Mouse (Mus musculus): ENCODE data around the gene Gsdme. TPM values are rescaled to one million over a fixed set of nuclear protein-coding genes. Genes with fewer than 3 reads are reported as not detected.

The Gsdme gene
- polyA plus RNA-seq, 1 experiment from 2014 or later = 31.3 TPM

DNA sequence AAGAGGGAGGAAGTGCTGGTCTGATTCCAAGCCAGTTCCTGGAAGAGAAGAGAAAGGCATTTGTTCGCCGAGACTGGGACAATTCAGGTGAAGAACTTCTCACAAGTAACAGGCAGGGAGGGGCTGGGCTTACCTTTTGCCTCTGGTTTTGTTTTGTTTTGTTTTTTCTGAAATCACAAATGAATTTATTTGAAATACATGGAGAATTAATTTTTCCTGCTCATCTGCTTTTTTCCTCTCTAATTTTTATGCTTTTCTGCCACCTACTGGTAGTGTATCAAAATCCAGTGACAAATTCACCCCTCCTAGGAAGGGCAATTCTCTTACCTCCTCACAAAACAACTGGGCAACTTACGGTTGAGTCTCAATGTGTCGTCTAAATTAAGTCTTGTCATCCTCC, 83.5 kb downstream of the Gsdme start:
- H3K9me3 ChIP-seq = no peaks in the 10 kb centered on the region
- H3K4me3 ChIP-seq = no peak overlapping the region
- H3K27me3 ChIP-seq = no peaks in the 10 kb centered on the region
- peaks cover 16% of the 10 kb centered on the region for H3K36me3 ChIP-seq
- H3K27ac ChIP-seq = no peak overlapping the region
- no peaks in the 10 kb centered on the region for H3K4me1 ChIP-seq
- no peak overlapping the region for H3K4me2 ChIP-seq
- ATAC-seq (ENCODE audit: insufficient number of reproducible peaks, low FRiP score, low TSS enrichment, low read depth) = no peak
- no peak overlapping the region for H3K9ac ChIP-seq
- 75% methylated on average over 4 of the region's 4 CpGs for WGBS

DNA sequence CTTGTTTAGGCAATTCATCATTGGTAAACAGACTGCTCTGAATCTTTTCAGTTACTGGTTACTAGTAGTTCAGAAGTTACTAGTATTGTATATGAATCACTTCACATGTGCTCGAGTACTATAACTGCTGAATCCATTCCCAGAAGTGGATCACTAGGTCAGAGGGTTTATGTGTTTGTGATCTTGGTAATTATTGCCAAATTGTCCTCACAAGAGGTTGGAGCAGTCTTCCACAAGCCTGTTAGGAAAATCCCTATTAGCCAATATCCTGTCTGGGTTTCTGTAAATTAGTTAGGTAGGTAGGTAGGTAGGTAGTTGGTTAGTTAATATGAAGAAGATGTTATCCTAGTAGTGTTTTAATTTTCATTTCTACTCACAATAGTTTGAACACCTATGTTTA, 87.9 kb downstream of the Gsdme start:
- ATAC-seq (ENCODE audit: insufficient number of reproducible peaks, low FRiP score, low TSS enrichment, low read depth) = no peak
- no peak overlapping the region for H3K4me2 ChIP-seq
- H3K4me1 ChIP-seq = no peaks in the 10 kb centered on the region
- H3K27me3 ChIP-seq = no peaks in the 10 kb centered on the region
- H3K9me3 ChIP-seq = no peaks in the 10 kb centered on the region
- no peak overlapping the region for H3K27ac ChIP-seq
- H3K4me3 ChIP-seq = no peak overlapping the region
- WGBS = 82% methylated on average over 1 of the region's 1 CpGs
- no peak overlapping the region for H3K9ac ChIP-seq
- peaks cover 7% of the 10 kb centered on the region for H3K36me3 ChIP-seq

DNA sequence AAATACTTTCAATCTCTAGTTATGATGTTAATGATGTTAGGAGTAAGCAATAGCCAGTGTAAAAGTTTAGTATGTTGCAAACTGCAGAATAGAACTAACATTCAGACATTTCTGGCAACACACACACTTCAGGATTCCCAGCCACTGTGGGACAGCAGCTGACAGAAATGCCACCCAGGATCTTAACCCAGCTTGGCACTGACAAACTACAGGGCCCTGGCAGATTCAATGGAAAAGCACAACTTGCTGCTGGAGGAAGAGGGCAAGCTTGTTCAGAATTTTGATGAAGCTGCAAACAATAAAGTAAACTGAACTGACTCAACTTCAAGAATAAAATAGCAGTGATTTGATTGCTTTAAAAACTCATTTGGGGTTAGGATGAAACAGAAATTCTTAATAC, 93.9 kb downstream of the Gsdme start:
- Histone ChIP-seq H3K9ac (no peak overlapping the region), H3K4me3 (no peak overlapping the region), H3K4me1 (no peaks in the 10 kb centered on the region), H3K36me3 (peaks cover 7% of the 10 kb centered on the region), H3K27ac (no peak overlapping the region), H3K4me2 (no peak overlapping the region), H3K27me3 (no peaks in the 10 kb centered on the region), H3K9me3 (no peaks in the 10 kb centered on the region)
- no peak for ATAC-seq (ENCODE audit: insufficient number of reproducible peaks, low FRiP score, low TSS enrichment, low read depth)

DNA sequence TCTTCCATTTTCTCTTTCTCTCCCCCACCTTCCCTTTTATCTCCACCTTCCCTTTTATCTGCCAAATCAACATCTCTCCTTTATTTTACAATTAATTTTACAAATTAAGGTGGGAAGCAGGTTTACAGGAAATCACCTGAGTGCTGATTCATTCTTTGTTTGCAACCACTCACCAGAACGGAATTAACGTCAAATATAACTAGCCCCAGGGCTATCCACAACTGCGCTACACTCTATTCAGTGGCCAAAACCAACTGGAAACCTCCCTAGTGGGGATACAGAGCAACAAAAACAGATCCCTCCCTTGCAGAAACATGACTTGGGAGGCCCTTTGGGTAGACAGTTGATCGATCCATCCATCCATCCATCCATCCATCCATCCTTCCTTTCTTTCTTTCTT, 94.8 kb downstream of the Gsdme start:
- Histone ChIP-seq H3K9me3 (no peaks in the 10 kb centered on the region), H3K4me2 (no peak overlapping the region), H3K4me3 (no peak overlapping the region), H3K4me1 (no peaks in the 10 kb centered on the region), H3K9ac (no peak overlapping the region), H3K27me3 (no peaks in the 10 kb centered on the region), H3K36me3 (peaks cover 5% of the 10 kb centered on the region), H3K27ac (no peak overlapping the region)
- 80% methylated on average over 4 of the region's 4 CpGs for WGBS
- ATAC-seq (ENCODE audit: insufficient number of reproducible peaks, low FRiP score, low TSS enrichment, low read depth) = no peak

DNA sequence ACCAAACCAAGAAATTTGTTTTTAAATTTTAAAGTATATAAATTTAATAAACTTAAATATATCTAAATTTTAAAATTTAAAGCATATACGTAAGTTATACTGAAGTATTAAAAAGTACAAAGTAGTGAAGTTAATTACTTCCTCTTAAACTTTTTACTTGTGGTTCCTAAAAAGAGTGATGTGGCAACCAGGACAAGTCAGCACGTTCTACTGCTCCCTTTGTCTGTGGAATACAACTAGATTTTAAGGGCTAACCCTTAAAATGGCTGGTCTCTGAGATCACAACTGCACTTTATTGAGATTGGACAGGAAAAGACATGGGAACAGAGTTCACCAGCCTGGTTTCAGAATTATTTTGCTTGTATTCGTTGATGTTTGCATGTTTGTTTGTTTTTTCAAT, 100.6 kb downstream of the Gsdme start:
- 77% methylated on average over 3 of the region's 3 CpGs for WGBS
- Histone ChIP-seq H3K36me3 (no peaks in the 10 kb centered on the region; the same call in 1 of the 2 replicates), H3K4me2 (no peak overlapping the region), H3K27me3 (no peaks in the 10 kb centered on the region), H3K9me3 (no peaks in the 10 kb centered on the region), H3K4me1 (no peaks in the 10 kb centered on the region), H3K27ac (no peak overlapping the region), H3K9ac (no peak overlapping the region), H3K4me3 (no peak overlapping the region)
- no peak for ATAC-seq (ENCODE audit: insufficient number of reproducible peaks, low FRiP score, low TSS enrichment, low read depth)

DNA sequence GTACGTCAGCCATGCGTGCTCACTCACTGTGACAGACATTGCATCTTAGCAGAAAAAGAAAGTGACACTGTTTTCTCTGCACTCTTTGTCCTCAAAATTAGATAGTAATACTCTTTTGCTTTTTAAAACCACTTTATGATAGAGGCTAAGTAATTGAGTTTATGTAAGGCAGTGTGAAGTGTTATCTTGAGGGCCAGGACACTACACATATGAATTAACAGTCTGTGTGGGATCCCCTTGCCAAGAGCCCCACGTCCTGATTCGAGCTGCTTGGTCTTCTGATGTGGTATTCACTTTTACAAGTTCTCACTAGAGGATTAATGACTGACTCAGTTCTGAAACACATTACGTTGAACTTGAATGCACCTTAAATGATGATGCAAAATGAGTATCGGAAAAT, 103.8 kb downstream of the Gsdme start:
- no peaks in the 10 kb centered on the region for H3K4me1 ChIP-seq
- H3K36me3 ChIP-seq = no peaks in the 10 kb centered on the region; the same call in 1 of the 2 replicates
- no peaks in the 10 kb centered on the region for H3K27me3 ChIP-seq
- 83% methylated on average over 6 of the region's 6 CpGs for WGBS
- H3K4me3 ChIP-seq = no peak overlapping the region
- no peak for ATAC-seq (ENCODE audit: insufficient number of reproducible peaks, low FRiP score, low TSS enrichment, low read depth)
- no peak overlapping the region for H3K9ac ChIP-seq
- no peaks in the 10 kb centered on the region for H3K9me3 ChIP-seq
- H3K4me2 ChIP-seq = no peak overlapping the region
- H3K27ac ChIP-seq = no peak overlapping the region

DNA sequence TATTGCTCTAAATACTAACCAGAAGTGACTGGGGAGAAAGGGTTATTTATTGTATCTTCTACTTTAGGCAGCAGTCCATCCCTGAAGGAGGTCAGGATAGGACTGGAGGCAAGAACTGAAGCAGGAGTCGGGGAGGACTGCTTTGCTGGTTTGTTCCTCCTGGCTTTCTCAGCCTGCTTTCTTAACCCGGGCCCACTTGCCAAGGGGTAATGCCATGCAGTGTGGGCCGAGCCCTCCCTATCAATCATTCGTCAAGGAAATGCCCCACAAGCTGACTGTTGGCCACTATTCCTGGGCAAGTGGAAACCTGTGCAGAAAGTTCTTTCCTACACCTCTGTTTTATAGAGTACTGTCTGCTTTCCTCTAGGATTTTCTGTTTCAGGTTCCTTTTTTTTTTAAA, 114.3 kb downstream of the Gsdme start:
- Histone ChIP-seq H3K27me3 (no peaks in the 10 kb centered on the region), H3K9me3 (no peaks in the 10 kb centered on the region), H3K4me2 (no peak overlapping the region), H3K27ac (no peak overlapping the region), H3K4me3 (no peak overlapping the region), H3K9ac (no peak overlapping the region), H3K4me1 (no peaks in the 10 kb centered on the region), H3K36me3 (no peaks in the 10 kb centered on the region)
- WGBS = 78% methylated on average over 4 of the region's 4 CpGs
- no peak for ATAC-seq (ENCODE audit: insufficient number of reproducible peaks, low FRiP score, low TSS enrichment, low read depth)

DNA sequence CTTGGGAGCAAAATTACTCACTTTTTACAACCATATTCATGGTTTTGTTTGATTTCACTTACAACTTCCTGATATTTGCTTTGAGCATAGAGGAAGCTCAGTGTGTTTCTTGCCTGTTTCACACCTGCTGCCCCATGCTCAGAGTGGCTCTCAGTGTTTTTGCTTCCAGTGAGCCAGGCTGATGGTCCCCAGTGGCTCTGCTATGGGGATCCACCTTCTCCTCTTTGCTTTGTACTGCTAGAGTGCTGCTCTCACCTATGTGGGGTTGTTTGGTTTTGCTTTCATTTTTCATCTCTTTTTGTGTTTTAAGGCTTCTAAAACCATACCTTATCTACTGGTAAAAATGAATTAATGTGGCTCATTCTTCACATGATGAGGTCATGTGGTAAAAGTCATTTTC, 117.5 kb downstream of the Gsdme start:
- Histone ChIP-seq H3K4me1 (no peaks in the 10 kb centered on the region), H3K9me3 (no peaks in the 10 kb centered on the region), H3K4me3 (no peak overlapping the region), H3K4me2 (no peak overlapping the region), H3K27me3 (no peaks in the 10 kb centered on the region), H3K36me3 (no peaks in the 10 kb centered on the region), H3K9ac (no peak overlapping the region), H3K27ac (no peak overlapping the region)
- ATAC-seq (ENCODE audit: insufficient number of reproducible peaks, low FRiP score, low TSS enrichment, low read depth) = no peak

DNA sequence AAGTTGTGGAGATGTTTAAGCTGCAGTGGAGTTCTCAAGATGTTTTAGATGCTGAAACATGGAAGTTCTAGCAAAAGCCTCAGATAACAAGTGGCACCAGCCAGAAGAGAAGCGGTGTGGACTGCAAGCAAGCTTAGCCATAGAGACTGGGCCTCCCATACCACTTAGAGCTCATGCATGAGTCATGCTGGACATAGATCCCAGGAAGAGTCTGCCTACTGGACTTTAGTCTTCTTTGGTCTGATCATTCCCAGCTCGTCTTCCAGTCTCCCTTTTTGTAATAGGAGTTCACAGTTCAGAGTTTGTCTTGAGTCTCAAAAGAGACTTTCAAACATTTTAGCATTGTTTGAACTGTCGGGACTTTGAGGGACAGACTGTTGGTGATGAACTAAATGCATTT, 124.1 kb downstream of the Gsdme start:
- Histone ChIP-seq H3K4me1 (no peaks in the 10 kb centered on the region), H3K4me2 (no peak overlapping the region), H3K4me3 (no peak overlapping the region), H3K9ac (no peak overlapping the region), H3K27me3 (no peaks in the 10 kb centered on the region), H3K36me3 (no peaks in the 10 kb centered on the region), H3K9me3 (no peaks in the 10 kb centered on the region), H3K27ac (no peak overlapping the region)
- 90% methylated on average over 3 of the region's 3 CpGs for WGBS
- no peak for ATAC-seq (ENCODE audit: insufficient number of reproducible peaks, low FRiP score, low TSS enrichment, low read depth)

Other genes with a start within 250 kb of the Gsdme start
- gene Mpp6, start 153.6 kb downstream of the Gsdme start, polyA plus RNA-seq (2015; fragmentation: Nextera tagmentation; extraction: Ambion mirVana) = 53.1 and 56.9 TPM in 2 replicates
- 12.8 and 13.9 TPM in 2 replicates for gene Osbpl3, start 192.3 kb upstream of the Gsdme start, polyA plus RNA-seq (2015; fragmentation: Nextera tagmentation; extraction: Ambion mirVana)